Mouse (Mus musculus) bone marrow macrophage, adult 2 months (primary cell): ENCODE data around the gene Fam20c.

ENCODE experiments used
- CTCF ChIP-seq: IDR thresholded peaks from 2 replicates; pipeline ENCODE4 v1.5.1; 2012; ENCODE audit warnings: low read depth, mild to moderate bottlenecking, low read length, moderate library complexity
- POLR2A ChIP-seq: IDR thresholded peaks from 2 replicates; pipeline ENCODE4 v1.6.1; 2012; ENCODE audit warnings: mild to moderate bottlenecking, low read depth, low read length, borderline replicate concordance

DNA sequence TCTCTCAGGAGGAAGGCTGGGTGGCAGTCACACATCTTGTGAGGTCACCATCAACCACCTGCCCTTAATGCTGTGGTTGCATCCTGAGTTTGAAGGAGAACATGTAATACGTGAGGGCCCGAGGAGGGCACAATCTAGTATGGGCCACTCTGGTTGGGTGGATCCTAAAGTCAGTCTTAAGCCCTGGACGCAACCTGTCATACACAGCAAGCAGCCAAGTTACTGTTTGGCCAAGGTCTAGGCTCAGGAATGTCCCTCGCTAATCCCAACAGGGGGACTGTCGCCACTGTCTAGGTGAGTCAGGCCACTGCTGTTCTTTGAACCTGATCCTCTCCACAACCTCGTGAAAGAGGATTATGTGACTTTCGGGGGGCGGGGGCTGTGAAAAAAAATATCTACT lies 10.3 kb downstream of the Fam20c start:
- TF ChIP-seq POLR2A (no peak), CTCF (no peak)
